Mouse (Mus musculus): ENCODE measurements around the gene Krt31. TPM values are rescaled to one million over a fixed set of nuclear protein-coding genes. Genes with fewer than 3 reads are reported as not detected.

The Krt31 gene
- polyA plus RNA-seq (2015; fragmentation: Nextera tagmentation; extraction: Ambion mirVana), result 0.22 and 0.33 TPM in 2 replicates

GRCm38 (mm10) chr11:100050451-100050850, at the start of gene Krt31:
Krt31 (minus strand) TSS chr11:100050551.

GRCm38 (mm10) chr11:100096141-100096540, 45.8 kb upstream of the Krt31 start, which contains the start of gene Krt35:
Krt35 (minus strand) TSS chr11:100096241.

GRCm38 (mm10) chr11:100087861-100088260, 37.5 kb upstream of the Krt31 start, which contains the start of gene Krt32:
Krt32 (minus strand) TSS chr11:100088226.

GRCm38 (mm10) chr11:100041454-100041853, 8.9 kb downstream of the Krt31 start, which contains the start of gene Krt34:
Krt34 (minus strand) TSS chr11:100041554.

GRCm38 (mm10) chr11:100029768-100030167, 20.6 kb downstream of the Krt31 start, which contains the start of gene Krt33b:
Krt33b (minus strand) TSS chr11:100029868.

GRCm38 (mm10) chr11:100016112-100016511, 34.2 kb downstream of the Krt31 start, which contains the start of gene Krt33a:
Krt33a (minus strand) TSS chr11:100016212.

Other genes with a start within 250 kb of the Krt31 start
- gene Gm11554, start 246.1 kb downstream of the Krt31 start, polyA plus RNA-seq (2015; fragmentation: Nextera tagmentation; extraction: Ambion mirVana), result not detected in 2 replicates
- not detected in 2 replicates for gene Krtap4-13, start 240.7 kb downstream of the Krt31 start, polyA plus RNA-seq (2015; fragmentation: Nextera tagmentation; extraction: Ambion mirVana)
- gene Gm11564, start 234.9 kb downstream of the Krt31 start, polyA plus RNA-seq (2015; fragmentation: Nextera tagmentation; extraction: Ambion mirVana), result not detected in 2 replicates
- not detected in 2 replicates for gene 2300003K06Rik, start 212.5 kb downstream of the Krt31 start, polyA plus RNA-seq (2015; fragmentation: Nextera tagmentation; extraction: Ambion mirVana)
- not detected in 2 replicates for gene Krtap4-16, start 198.9 kb downstream of the Krt31 start, polyA plus RNA-seq (2015; fragmentation: Nextera tagmentation; extraction: Ambion mirVana)
- not detected in 2 replicates for gene Gm11568, start 192.6 kb downstream of the Krt31 start, polyA plus RNA-seq (2015; fragmentation: Nextera tagmentation; extraction: Ambion mirVana)
- gene Gm11559, start 186.1 kb downstream of the Krt31 start, polyA plus RNA-seq (2015; fragmentation: Nextera tagmentation; extraction: Ambion mirVana), result not detected in 2 replicates
- not detected in 2 replicates for gene Krtap9-1, start 177.2 kb downstream of the Krt31 start, polyA plus RNA-seq (2015; fragmentation: Nextera tagmentation; extraction: Ambion mirVana)
- not detected in 2 replicates for gene Gm11567, start 171.4 kb downstream of the Krt31 start, polyA plus RNA-seq (2015; fragmentation: Nextera tagmentation; extraction: Ambion mirVana)
- not detected in 2 replicates for gene Krtap31-1, start 142.6 kb downstream of the Krt31 start, polyA plus RNA-seq (2015; fragmentation: Nextera tagmentation; extraction: Ambion mirVana)
- not detected in 2 replicates for gene Gm11565, start 135.8 kb downstream of the Krt31 start, polyA plus RNA-seq (2015; fragmentation: Nextera tagmentation; extraction: Ambion mirVana)
- gene Krtap31-2, start 114.3 kb downstream of the Krt31 start, polyA plus RNA-seq (2015; fragmentation: Nextera tagmentation; extraction: Ambion mirVana), result not detected in 2 replicates
- not detected in 2 replicates for gene Krtap9-5, start 102.1 kb downstream of the Krt31 start, polyA plus RNA-seq (2015; fragmentation: Nextera tagmentation; extraction: Ambion mirVana)
- gene Krtap29-1, start 71.5 kb downstream of the Krt31 start, polyA plus RNA-seq (2015; fragmentation: Nextera tagmentation; extraction: Ambion mirVana), result not detected in 2 replicates
- not detected in 2 replicates for gene Krtap16-1, start 64.0 kb downstream of the Krt31 start, polyA plus RNA-seq (2015; fragmentation: Nextera tagmentation; extraction: Ambion mirVana)
- gene Krtap17-1, start 56.6 kb downstream of the Krt31 start, polyA plus RNA-seq (2015; fragmentation: Nextera tagmentation; extraction: Ambion mirVana), result 0.35 TPM in 1 of 2 replicates, not detected in the other
- not detected in 2 replicates for gene Krt33a, start 34.3 kb downstream of the Krt31 start, polyA plus RNA-seq (2015; fragmentation: Nextera tagmentation; extraction: Ambion mirVana)
- gene Krt33b, start 20.7 kb downstream of the Krt31 start, polyA plus RNA-seq (2015; fragmentation: Nextera tagmentation; extraction: Ambion mirVana), result 1.1 and 1.4 TPM in 2 replicates
- not detected in 2 replicates for gene Krt34, start 9.0 kb downstream of the Krt31 start, polyA plus RNA-seq (2015; fragmentation: Nextera tagmentation; extraction: Ambion mirVana)
- gene Krt32, start 37.7 kb upstream of the Krt31 start, polyA plus RNA-seq (2015; fragmentation: Nextera tagmentation; extraction: Ambion mirVana), result not detected in 2 replicates
- gene Krt35, start 45.7 kb upstream of the Krt31 start, polyA plus RNA-seq (2015; fragmentation: Nextera tagmentation; extraction: Ambion mirVana), result 0.07 TPM in 1 of 2 replicates, not detected in the other
- not detected in 2 replicates for gene Krt36, start 55.1 kb upstream of the Krt31 start, polyA plus RNA-seq (2015; fragmentation: Nextera tagmentation; extraction: Ambion mirVana)
- not detected in 2 replicates for gene Krt13, start 71.0 kb upstream of the Krt31 start, polyA plus RNA-seq (2015; fragmentation: Nextera tagmentation; extraction: Ambion mirVana)
- 19.8 TPM in 1 of 2 replicates, not detected in the other for gene Krt15, start 85.4 kb upstream of the Krt31 start, polyA plus RNA-seq (2015; fragmentation: Nextera tagmentation; extraction: Ambion mirVana)
- gene Krt19, start 98.1 kb upstream of the Krt31 start, polyA plus RNA-seq (2015; fragmentation: Nextera tagmentation; extraction: Ambion mirVana), result 0.55 and 0.63 TPM in 2 replicates
- not detected in 2 replicates for gene Krt9, start 142.7 kb upstream of the Krt31 start, polyA plus RNA-seq (2015; fragmentation: Nextera tagmentation; extraction: Ambion mirVana)
- 0.09 and 68.1 TPM in 2 replicates for gene Krt14, start 157.0 kb upstream of the Krt31 start, polyA plus RNA-seq (2015; fragmentation: Nextera tagmentation; extraction: Ambion mirVana)
- 0.69 TPM in 1 of 2 replicates, not detected in the other for gene Krt16, start 198.4 kb upstream of the Krt31 start, polyA plus RNA-seq (2015; fragmentation: Nextera tagmentation; extraction: Ambion mirVana)
- gene Krt17, start 210.5 kb upstream of the Krt31 start, polyA plus RNA-seq (2015; fragmentation: Nextera tagmentation; extraction: Ambion mirVana), result 15.6 TPM in 1 of 2 replicates, not detected in the other
- not detected in 2 replicates for gene Krt42, start 219.3 kb upstream of the Krt31 start, polyA plus RNA-seq (2015; fragmentation: Nextera tagmentation; extraction: Ambion mirVana)

Measured in skeletal muscle tissue, postnatal 0 days (tissue).